Mouse (Mus musculus): Measurements from ENCODE around the gene Gm28269.

The Gm28269 gene

GRCm38 (mm10) chrX:21744997-21745396 is at the start of gene Gm28269:
Gene Gm28269, minus strand, starts transcription at chrX:21745097.
- no peak for DNase-seq

- no peak for DNase-seq
Observed at GRCm38 (mm10) chrX:21716885-21717284, 28.0 kb downstream of the Gm28269 start.

GRCm38 (mm10) chrX:21715293-21715692 is 29.6 kb downstream of the Gm28269 start:
- no peak for DNase-seq

GRCm38 (mm10) chrX:21714829-21715228 is 30.1 kb downstream of the Gm28269 start, which contains the start of gene Slc6a14:
Gene Slc6a14, plus strand, starts transcription at chrX:21714896.
- no peak for DNase-seq

GRCm38 (mm10) chrX:21704470-21704869 is 40.4 kb downstream of the Gm28269 start:
- DNase-seq, result no peak

- no peak for DNase-seq
Observed at GRCm38 (mm10) chrX:21701646-21702045, 43.3 kb downstream of the Gm28269 start.

- DNase-seq, result no peak
Observed at GRCm38 (mm10) chrX:21695687-21696086, 49.2 kb downstream of the Gm28269 start.

- no peak for DNase-seq
Observed at GRCm38 (mm10) chrX:21695220-21695619, 49.7 kb downstream of the Gm28269 start.

Data from embryo, embryonic 11 days (tissue).